Mouse (Mus musculus) embryonic facial prominence, embryonic 15.5 days (tissue): Measurements from ENCODE around the gene Rfx1. TPM values are rescaled to one million over a fixed set of nuclear protein-coding genes. Genes with fewer than 3 reads are reported as not detected.
A peak's percentile ranks its signal among the peaks of the same experiment; 100 is the strongest.

Experiments used
- ATAC-seq: fragments of 200-750 bp; cut with Nextera tagmentation; 2 replicates; pipeline ENCODE4 v1.8.0; 2017; ENCODE audit warnings: low read depth, moderate TSS enrichment; ENCODE audit not compliant: insufficient number of reproducible peaks, low FRiP score, low TSS enrichment
- H3K27ac ChIP-seq: fragments of 300-500 bp; sonication (generic); replicated peaks from 2 replicates; pipeline ENCODE4 v1.5.1; 2015; ENCODE audit warnings: mild to moderate bottlenecking, inconsistent platforms
- H3K27me3 ChIP-seq: fragments of 300-500 bp; sonication (generic); 2 replicates; pipeline ENCODE4 v1.6.1; 2015; ENCODE audit warnings: inconsistent platforms
- H3K36me3 ChIP-seq: fragments of 300-500 bp; sonication (generic); 2 replicates; pipeline ENCODE4 v1.6.1; 2015; ENCODE audit warnings: mild to moderate bottlenecking, inconsistent platforms
- H3K4me1 ChIP-seq: fragments of 300-500 bp; sonication (generic); 2 replicates; pipeline ENCODE4 v1.6.1; 2015; ENCODE audit warnings: inconsistent platforms
- H3K4me2 ChIP-seq: fragments of 300-500 bp; sonication (generic); replicated peaks from 2 replicates; pipeline ENCODE4 v1.6.1; 2015; ENCODE audit warnings: mild to moderate bottlenecking, inconsistent platforms
- H3K4me3 ChIP-seq: fragments of 300-500 bp; sonication (generic); replicated peaks from 2 replicates; pipeline ENCODE4 v1.5.1; 2015; ENCODE audit warnings: mild to moderate bottlenecking, inconsistent platforms
- H3K9ac ChIP-seq: fragments of 300-500 bp; sonication (generic); 2 replicates; pipeline ENCODE4 v1.6.1; 2015; ENCODE audit warnings: inconsistent platforms
- H3K9me3 ChIP-seq: fragments of 300-500 bp; sonication (generic); replicated peaks from 2 replicates; pipeline ENCODE4 v1.6.1; 2016; ENCODE audit warnings: inconsistent platforms
- WGBS: fragments of 180-500 bp; shearing (Covaris S2); methylation state at CpG from one replicate; pipeline ENCODE4 v1.1.7; 2015; 5-methylcytosine and 5-hydroxymethylcytosine counted together
- polyA plus RNA-seq: library from polyadenylated mRNA; unstranded; fragments of >200 nt; fragmentation: Nextera tagmentation; extraction: Ambion mirVana; gene quantifications from 2 replicates; pipeline ENCODE4 v1.2.1, GENCODE M21; 2015

The Rfx1 gene
- polyA plus RNA-seq, 1 experiment from 2014 or later: 10.2 TPM

DNA sequence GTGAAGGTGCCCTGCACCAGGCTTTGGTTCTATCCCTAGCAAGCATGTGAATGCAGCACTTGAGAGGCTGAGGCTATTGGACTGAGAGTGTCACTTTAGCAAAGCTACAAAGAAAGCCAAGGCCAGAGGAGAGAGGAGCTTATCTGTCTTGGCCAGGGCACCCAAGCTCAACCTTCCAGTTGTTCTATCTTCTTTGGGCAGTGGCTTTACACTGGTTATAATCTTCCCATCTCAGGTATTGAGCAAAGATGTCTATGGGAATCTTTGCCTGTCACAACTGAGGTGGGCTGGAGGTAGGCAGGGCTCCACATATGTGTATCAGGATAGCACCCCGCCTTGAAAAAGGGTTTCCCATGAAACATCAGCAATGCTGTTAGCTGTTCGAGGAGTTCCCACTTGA lies 6.4 kb upstream of the Rfx1 start:
- H3K9me3 ChIP-seq: no peaks in the 10 kb centered on the region
- H3K9ac ChIP-seq: no peak overlapping the region
- H3K4me1 ChIP-seq: no peaks in the 10 kb centered on the region
- H3K4me2 ChIP-seq: no peak overlapping the region
- no peaks in the 10 kb centered on the region for H3K36me3 ChIP-seq
- no peak overlapping the region for H3K27ac ChIP-seq
- no peak for ATAC-seq
- no peak overlapping the region for H3K4me3 ChIP-seq
- no peaks in the 10 kb centered on the region for H3K27me3 ChIP-seq
- 84% methylated on average over 2 of the region's 2 CpGs for WGBS

DNA sequence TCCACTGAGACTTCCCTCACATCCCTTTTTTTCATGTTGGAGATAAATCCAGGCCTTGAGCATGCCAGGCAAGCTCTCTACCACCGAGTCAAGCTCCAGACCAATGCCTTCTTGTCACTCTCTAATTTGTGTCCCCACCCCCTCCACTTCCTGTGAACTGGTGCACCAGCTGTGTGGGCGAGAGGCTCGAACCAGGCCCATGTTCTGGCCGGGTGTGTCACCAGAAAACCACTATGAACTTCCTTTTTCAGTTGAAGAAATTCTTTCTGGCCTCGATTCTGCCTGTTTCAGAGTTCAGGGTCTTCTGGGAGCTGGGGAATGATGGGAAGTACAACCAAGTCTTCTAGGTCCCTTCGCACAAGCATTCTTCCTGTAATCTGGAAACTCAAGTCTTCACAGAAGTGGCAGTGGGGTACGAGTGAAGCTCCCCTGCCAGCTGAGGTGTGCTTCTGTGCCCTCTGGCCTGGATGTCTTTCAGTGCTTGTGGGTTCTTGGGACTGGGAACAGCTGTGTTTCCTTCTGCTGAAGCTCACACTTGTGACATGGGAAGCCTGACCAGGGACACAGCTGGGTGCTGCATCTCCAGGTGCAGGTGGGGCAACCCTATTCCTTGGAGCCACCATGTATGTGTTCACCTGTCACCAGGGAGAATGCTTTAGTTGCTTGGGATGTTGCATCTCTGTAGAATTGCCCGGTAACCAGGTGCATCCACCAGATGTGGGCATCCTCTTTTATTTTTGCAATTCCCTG lies 2.6 kb upstream of the Rfx1 start:
- 62% methylated on average over 8 of the region's 8 CpGs for WGBS
- Histone ChIP-seq H3K27ac (no peak overlapping the region), H3K36me3 (no peaks in the 10 kb centered on the region), H3K4me3 (no peak overlapping the region), H3K9ac (no peak overlapping the region), H3K9me3 (no peaks in the 10 kb centered on the region), H3K27me3 (no peaks in the 10 kb centered on the region), H3K4me1 (peaks cover 16% of the 10 kb centered on the region), H3K4me2 (no peak overlapping the region)
- ATAC-seq: no peak

DNA sequence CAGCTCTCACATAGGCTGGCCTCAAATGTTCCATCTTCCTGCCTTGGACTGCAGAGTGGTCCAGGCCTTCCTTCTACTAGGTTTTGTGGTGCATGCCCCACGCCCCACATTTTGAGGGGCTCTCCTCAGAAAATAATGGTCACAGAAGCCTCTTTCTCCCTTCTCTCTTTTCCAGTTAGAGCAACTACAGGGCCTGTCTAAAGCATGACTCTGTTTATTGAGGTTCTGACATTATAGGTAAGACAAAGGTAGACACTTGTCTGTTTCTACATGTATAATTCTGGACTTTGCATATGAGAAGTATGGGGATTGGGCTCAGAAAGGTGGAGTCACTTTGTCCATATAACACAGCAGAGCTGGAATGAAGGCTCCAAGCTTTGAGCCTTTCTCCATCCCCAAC lies 1.6 kb upstream of the Rfx1 start, which contains the start of gene Gm10643:
Gene Gm10643 (minus strand): TSS at position 101 of the 400 bp plus-strand sequence.
- 81% methylated on average over 1 of the region's 1 CpGs for WGBS

DNA sequence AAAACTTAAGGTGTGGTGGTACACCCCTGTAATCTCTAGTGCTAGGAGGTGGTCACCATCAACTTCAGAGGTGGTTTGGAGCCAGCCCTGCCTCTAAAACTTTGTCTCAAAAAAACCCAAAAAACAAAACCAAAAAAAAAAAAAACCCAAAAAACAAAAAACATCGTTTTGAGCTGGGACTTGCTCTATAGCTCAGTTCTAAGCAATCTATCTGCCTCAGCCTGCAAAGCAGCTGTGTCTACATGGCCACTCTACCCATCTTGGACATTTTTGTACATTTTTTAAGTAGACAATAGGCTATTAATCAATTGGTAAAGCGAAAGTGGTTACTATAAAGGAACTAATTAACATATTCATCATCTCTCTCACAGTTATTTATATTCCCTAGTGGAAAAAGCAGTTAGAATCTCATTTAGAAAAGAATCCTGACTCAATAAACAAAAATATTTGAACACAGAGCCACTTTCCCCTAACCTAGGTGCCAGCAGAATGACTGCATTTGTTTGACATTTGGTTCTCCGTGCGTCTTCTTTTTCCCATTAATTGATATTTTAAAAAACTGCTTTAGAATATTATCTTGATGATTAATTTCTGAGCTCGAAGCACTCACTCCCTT lies 1.1 kb upstream of the Rfx1 start:
- Histone ChIP-seq H3K27me3 (no peaks in the 10 kb centered on the region), H3K36me3 (no peaks in the 10 kb centered on the region), H3K27ac (peak overlapping the region; percentile 85; the same call in 1 of the 2 replicates), H3K4me1 (peaks cover 30% of the 10 kb centered on the region), H3K4me2 (peak overlapping the region; percentile 81), H3K4me3 (peak overlapping the region; percentile 94), H3K9ac (peak overlapping the region; percentile 84), H3K9me3 (no peaks in the 10 kb centered on the region)
- no peak for ATAC-seq
- WGBS: 22% methylated on average over 5 of the region's 5 CpGs

More for the DNA sequence above, 1.6 kb upstream of the Rfx1 start, which contains the start of gene Gm10643:
- Histone ChIP-seq H3K36me3 (no peaks in the 10 kb centered on the region), H3K27ac (peak within 1 kb of the TSS; percentile 85), H3K4me1 (peaks cover 26% of the 10 kb centered on the region), H3K9me3 (no peaks in the 10 kb centered on the region), H3K27me3 (no peaks in the 10 kb centered on the region), H3K4me3 (peak within 1 kb of the TSS; percentile 94), H3K4me2 (peak within 1 kb of the TSS; percentile 81), H3K9ac (peak within 1 kb of the TSS; percentile 84)
- no peak for ATAC-seq

DNA sequence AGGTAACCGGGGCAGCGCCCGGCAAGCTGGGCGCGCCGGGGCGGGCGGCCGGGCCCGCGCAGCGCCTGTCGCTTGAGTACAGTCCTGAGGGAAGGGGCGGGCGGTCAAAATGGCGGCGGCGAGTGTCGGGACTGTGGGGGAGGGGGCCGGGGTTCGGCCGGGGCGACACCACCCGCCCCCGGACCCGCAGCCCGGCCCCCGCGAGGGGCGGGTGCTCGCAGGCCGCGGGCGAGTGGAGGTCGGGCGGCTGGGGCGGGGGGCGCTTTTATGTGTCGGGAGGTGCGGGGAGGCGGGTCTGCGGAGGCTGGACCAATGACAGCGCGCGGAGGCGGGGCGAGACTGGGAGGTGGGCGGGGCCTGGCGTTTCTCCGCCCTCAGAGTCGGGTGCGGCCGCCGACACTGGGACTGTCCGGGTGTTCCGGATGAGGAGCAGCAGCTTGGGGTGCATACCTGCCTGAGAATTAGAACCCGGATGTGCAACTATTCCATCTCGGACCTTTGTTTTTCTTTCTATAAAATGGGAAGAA lies 476 bp downstream of the Rfx1 start:
- Histone ChIP-seq H3K27me3 (no peaks in the 10 kb centered on the region), H3K9ac (peak overlapping the region; percentile 78), H3K4me1 (peaks cover 40% of the 10 kb centered on the region), H3K27ac (peak overlapping the region; percentile 97), H3K9me3 (no peaks in the 10 kb centered on the region), H3K4me3 (peak overlapping the region; percentile 94), H3K4me2 (peak overlapping the region; percentile 47), H3K36me3 (no peaks in the 10 kb centered on the region)
- WGBS: under 1% methylated on average over 56 of the region's 58 CpGs
- ATAC-seq: peak; percentile 76

DNA sequence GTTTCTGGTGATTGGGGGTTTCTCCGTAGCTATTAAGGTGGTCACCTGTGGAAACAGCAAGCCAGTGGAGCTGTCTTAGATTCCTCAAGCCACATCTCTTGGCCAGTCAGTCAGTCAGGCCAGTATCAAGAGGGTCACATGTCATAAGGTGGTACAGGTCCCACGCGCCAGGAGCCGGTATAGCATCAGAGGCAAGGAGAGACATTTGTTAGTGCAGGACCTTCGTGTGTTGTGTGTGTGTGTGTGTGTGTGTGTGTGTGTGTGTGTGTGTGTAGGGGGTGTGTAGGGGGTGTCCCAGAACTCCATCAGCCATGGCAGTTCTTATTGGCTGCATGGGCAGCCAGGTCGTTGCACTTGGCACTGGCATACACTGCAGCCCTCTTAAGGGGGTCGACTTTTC lies 1.3 kb downstream of the Rfx1 start:
- WGBS: 85% methylated on average over 7 of the region's 7 CpGs
- peak overlapping the region; percentile 94 for H3K4me3 ChIP-seq
- peak overlapping the region; percentile 47 for H3K4me2 ChIP-seq
- no peaks in the 10 kb centered on the region for H3K36me3 ChIP-seq
- no peaks in the 10 kb centered on the region for H3K27me3 ChIP-seq
- H3K9me3 ChIP-seq: no peaks in the 10 kb centered on the region
- ATAC-seq: no peak
- no peak overlapping the region for H3K27ac ChIP-seq
- H3K9ac ChIP-seq: no peak overlapping the region
- peaks cover 46% of the 10 kb centered on the region for H3K4me1 ChIP-seq

DNA sequence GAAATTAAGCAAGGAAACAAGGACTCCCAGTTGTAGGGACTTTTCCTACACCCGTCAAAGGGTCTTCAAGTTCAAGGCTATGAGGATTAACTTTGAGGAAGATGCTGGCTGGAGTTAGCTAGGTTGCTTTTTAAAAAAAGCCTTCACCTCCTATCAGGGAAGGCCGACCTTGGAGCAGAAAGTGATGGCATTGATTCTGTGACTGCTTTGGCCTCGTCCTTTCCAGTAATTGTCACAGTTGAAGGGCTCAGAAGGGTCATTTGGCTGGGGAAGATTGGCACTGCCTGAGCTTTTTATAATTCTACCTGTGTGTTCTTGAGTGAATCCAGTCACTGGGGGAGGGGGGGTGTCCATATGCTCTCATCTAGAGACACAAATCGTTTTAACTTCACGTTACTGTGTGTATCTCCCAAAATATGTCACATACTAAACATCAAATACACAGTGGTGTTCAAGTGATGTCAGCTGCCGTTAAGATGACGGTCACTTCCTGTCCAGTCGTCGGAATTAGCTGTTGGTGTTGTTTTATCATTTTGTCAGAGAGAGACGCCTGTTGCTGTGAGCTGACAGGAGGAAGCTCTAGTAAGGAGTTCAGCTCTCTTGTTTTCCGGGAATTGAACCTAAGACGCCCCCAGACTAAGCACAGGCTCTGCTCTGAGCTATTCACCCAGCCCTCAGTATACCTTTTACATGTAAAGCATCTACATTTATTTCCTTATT lies 1.8 kb downstream of the Rfx1 start:
- no peak overlapping the region for H3K4me3 ChIP-seq
- H3K27me3 ChIP-seq: no peaks in the 10 kb centered on the region
- H3K4me1 ChIP-seq: peaks cover 52% of the 10 kb centered on the region
- H3K27ac ChIP-seq: no peak overlapping the region
- no peaks in the 10 kb centered on the region for H3K36me3 ChIP-seq
- ATAC-seq: no peak
- 0 out of 2 replicates have a peak overlapping the region, but pooled peaks have one; percentile 47 for H3K4me2 ChIP-seq
- H3K9me3 ChIP-seq: no peaks in the 10 kb centered on the region
- 65% methylated on average over 12 of the region's 12 CpGs for WGBS
- H3K9ac ChIP-seq: no peak overlapping the region

DNA sequence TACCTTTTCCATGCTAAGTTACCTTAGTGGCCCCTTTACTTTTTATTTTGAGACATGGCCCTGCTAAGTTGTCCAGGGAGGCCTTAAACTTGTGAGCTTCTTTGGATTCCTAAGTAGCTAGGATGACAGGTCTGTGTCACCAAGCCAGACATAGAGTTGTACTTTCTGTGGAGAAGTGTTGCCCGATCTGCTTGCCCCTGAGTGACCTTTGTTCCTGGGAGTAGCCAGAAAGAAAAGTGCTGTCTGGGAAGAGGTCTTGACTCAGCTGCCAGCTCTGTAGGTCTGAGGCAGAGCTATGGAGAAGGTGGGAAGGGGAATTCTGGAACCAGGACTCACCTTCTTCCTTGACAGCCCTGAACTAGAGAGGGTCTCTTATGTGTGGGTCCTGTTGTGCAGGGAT lies 2.5 kb downstream of the Rfx1 start:
- Histone ChIP-seq H3K36me3 (no peaks in the 10 kb centered on the region), H3K27ac (no peak overlapping the region), H3K4me2 (no peak overlapping the region), H3K27me3 (no peaks in the 10 kb centered on the region), H3K9ac (no peak overlapping the region), H3K4me3 (no peak overlapping the region), H3K4me1 (peaks cover 52% of the 10 kb centered on the region), H3K9me3 (no peaks in the 10 kb centered on the region)
- ATAC-seq: no peak
- WGBS: 19% methylated on average over 1 of the region's 1 CpGs

DNA sequence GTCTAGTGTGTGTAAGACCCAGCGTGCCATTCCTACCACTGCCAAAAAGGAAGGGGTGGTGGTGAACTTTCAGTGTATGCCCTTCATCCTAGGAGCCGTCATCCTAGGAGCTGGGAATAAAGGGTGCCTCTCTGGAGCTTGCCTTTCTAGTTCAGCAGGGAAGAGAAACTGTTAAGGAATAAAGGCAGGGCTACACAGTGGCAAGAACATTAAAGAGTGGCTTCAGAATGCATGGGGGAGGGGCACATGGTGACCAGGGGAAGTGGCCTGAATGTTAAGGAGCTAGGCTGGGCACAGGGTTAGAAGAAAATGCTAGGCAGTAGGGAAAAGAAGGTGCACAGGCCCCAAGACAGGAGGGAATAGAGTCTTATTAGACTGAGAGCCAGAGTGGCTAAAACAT lies 3.1 kb downstream of the Rfx1 start:
- WGBS: 56% methylated on average over 2 of the region's 2 CpGs

DNA sequence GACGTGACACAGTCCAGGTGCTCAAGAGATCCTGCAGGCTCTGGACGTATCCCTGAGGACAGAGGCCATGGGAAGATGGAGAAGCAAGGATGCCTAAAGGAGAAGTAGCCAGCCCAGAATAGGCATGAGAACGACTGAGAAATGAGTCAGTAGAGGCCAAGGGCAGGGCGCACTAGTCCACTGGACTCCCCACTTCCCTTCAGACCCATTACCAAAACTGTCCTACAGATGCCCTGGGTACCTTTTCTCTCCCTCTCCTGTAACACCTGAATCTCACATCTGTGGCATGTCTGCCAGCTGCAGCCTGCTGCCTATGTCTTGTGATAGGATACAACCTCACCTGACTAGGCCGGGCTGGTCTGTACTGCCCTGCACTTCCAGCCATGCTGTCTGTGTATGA lies 3.6 kb downstream of the Rfx1 start:
- peaks cover 5% of the 10 kb centered on the region; the same call in 1 of the 2 replicates for H3K36me3 ChIP-seq
- H3K4me1 ChIP-seq: peaks cover 52% of the 10 kb centered on the region
- no peak for ATAC-seq
- 90% methylated on average over 5 of the region's 5 CpGs for WGBS
- no peaks in the 10 kb centered on the region for H3K27me3 ChIP-seq
- no peak overlapping the region for H3K4me3 ChIP-seq
- no peaks in the 10 kb centered on the region for H3K9me3 ChIP-seq
- H3K27ac ChIP-seq: no peak overlapping the region
- H3K9ac ChIP-seq: no peak overlapping the region
- no peak overlapping the region for H3K4me2 ChIP-seq

More for the DNA sequence above, 3.1 kb downstream of the Rfx1 start:
- no peak overlapping the region for H3K9ac ChIP-seq
- no peak overlapping the region for H3K4me2 ChIP-seq
- H3K4me1 ChIP-seq: peaks cover 52% of the 10 kb centered on the region
- no peak overlapping the region for H3K27ac ChIP-seq
- H3K27me3 ChIP-seq: no peaks in the 10 kb centered on the region
- H3K36me3 ChIP-seq: peaks cover under 1% of the 10 kb centered on the region; the same call in 1 of the 2 replicates
- no peak for ATAC-seq
- H3K9me3 ChIP-seq: no peaks in the 10 kb centered on the region
- no peak overlapping the region for H3K4me3 ChIP-seq

DNA sequence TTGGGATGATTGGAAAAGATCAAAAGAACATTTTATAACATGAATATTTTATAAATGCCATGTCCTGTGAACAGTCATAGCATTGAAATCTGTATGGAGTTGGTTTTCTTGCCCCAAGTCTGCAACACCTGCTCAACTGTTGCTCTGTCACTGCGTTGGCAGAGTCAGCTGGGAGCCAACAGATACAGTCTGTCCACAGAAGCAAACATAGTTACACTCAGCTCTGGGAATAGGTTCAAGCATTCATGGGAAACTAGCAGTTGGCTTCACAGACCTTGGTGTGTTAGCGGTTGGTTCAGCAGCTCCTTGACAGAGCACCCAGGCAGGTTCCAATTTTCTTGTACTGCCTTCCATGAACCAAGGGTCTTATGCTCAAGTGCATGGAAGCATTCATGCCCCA lies 4.0 kb downstream of the Rfx1 start:
- 82% methylated on average over 2 of the region's 2 CpGs for WGBS
- no peak for ATAC-seq
- H3K9ac ChIP-seq: no peak overlapping the region

More for the DNA sequence above, 4.0 kb downstream of the Rfx1 start:
- H3K27ac ChIP-seq: no peak overlapping the region
- no peaks in the 10 kb centered on the region for H3K27me3 ChIP-seq
- H3K9me3 ChIP-seq: no peaks in the 10 kb centered on the region
- H3K4me2 ChIP-seq: no peak overlapping the region
- H3K4me1 ChIP-seq: peaks cover 52% of the 10 kb centered on the region
- no peak overlapping the region for H3K4me3 ChIP-seq
- H3K36me3 ChIP-seq: peaks cover 9% of the 10 kb centered on the region; the same call in 1 of the 2 replicates
